Mouse (Mus musculus) heart, postnatal 0 days (tissue): ENCODE results near the gene Chsy1. TPM values are rescaled to one million over a fixed set of nuclear protein-coding genes. Genes with fewer than 3 reads are reported as not detected.
A peak's percentile ranks its signal among the peaks of the same experiment; 100 is the strongest.

Experiments used
- ATAC-seq: fragments of 200-750 bp; cut with Nextera tagmentation; 2 replicates; pipeline ENCODE4 v1.8.0; 2017; ENCODE audit warnings: low read depth, moderate number of reproducible peaks, moderate library complexity; ENCODE audit not compliant: insufficient read depth
- DNase-seq: peaks from one replicate; pipeline ENCODE4 v3.0.0-alpha.2; 2016; ENCODE audit warnings: low spot score
- H3K27ac ChIP-seq: fragments of 300-500 bp; sonication (generic); 2 replicates; pipeline ENCODE4 v1.5.1; 2014; ENCODE audit warnings: low read depth, mild to moderate bottlenecking
- H3K27me3 ChIP-seq: fragments of 300-500 bp; sonication (generic); 2 replicates; pipeline ENCODE4 v1.6.1; 2014; ENCODE audit warnings: low read length, mixed read lengths; ENCODE audit not compliant: control insufficient read depth, insufficient read depth
- H3K36me3 ChIP-seq: fragments of 300-500 bp; sonication (generic); replicated peaks from 2 replicates; pipeline ENCODE4 v1.6.1; 2014; ENCODE audit warnings: low read length, mixed read lengths; ENCODE audit not compliant: control insufficient read depth, insufficient read depth
- H3K4me1 ChIP-seq: fragments of 300-500 bp; sonication (generic); 2 replicates; pipeline ENCODE4 v1.6.1; 2014; ENCODE audit warnings: antibody characterized with exemption; ENCODE audit not compliant: control insufficient read depth, insufficient read depth
- H3K4me2 ChIP-seq: fragments of 300-500 bp; sonication (generic); 2 replicates; pipeline ENCODE4 v1.6.1; 2014; ENCODE audit warnings: low read depth, mild to moderate bottlenecking, low read length, moderate library complexity
- H3K4me3 ChIP-seq: fragments of 300-500 bp; sonication (generic); 2 replicates; pipeline ENCODE4 v1.5.1; 2014; ENCODE audit warnings: low read depth, low read length
- H3K9ac ChIP-seq: fragments of 300-500 bp; sonication (generic); replicated peaks from 2 replicates; pipeline ENCODE4 v1.6.1; 2014; ENCODE audit warnings: low read depth, low read length, mixed read lengths
- H3K9me3 ChIP-seq: fragments of 300-500 bp; sonication (generic); replicated peaks from 2 replicates; pipeline ENCODE4 v1.6.1; 2016; ENCODE audit warnings: low read length; ENCODE audit not compliant: control insufficient read depth
- CTCF ChIP-seq: IDR thresholded peaks from 2 replicates; pipeline ENCODE4 v1.5.1; 2016; ENCODE audit warnings: antibody characterized with exemption, control low read depth, low read depth
- EP300 ChIP-seq: IDR thresholded peaks from 2 replicates; pipeline ENCODE4 v1.6.1; 2016; ENCODE audit warnings: antibody characterized with exemption, low read depth
- WGBS: fragments of 180-500 bp; shearing (Covaris S2); extraction: QIAGEN DNeasy Blood & Tissue Kit; methylation state at CpG from one replicate; pipeline ENCODE4 v1.1.7; 2014; 5-methylcytosine and 5-hydroxymethylcytosine counted together
- polyA plus RNA-seq: library from polyadenylated mRNA; unstranded; fragments of >200 nt; fragmentation: Nextera tagmentation; extraction: Ambion mirVana; gene quantifications from 2 replicates; pipeline ENCODE4 v1.2.1, GENCODE M21; 2015
- total RNA-seq: library from RNA; depleted of rRNA; stranded (reverse); fragments of >200 nt; gene quantifications from 2 replicates; pipeline ENCODE4 v1.2.3, GENCODE M21; 2014; ENCODE audit warnings: low replicate concordance

Chsy1 gene
- total and polyA plus RNA-seq, 2 experiments from 2014 or later, result 9.6 to 43.4 TPM

- DNase-seq, result no peak
- H3K9ac ChIP-seq, result no peak overlapping the region
- H3K36me3 ChIP-seq, result 0 out of 2 replicates have a peak, but pooled peaks cover 6% of the 10 kb centered on the region
- TF ChIP-seq EP300, result no peak
- TF ChIP-seq CTCF, result no peak
- no peak overlapping the region for H3K4me3 ChIP-seq
- H3K9me3 ChIP-seq, result no peaks in the 10 kb centered on the region
- H3K4me1 ChIP-seq, result peaks cover 14% of the 10 kb centered on the region
- H3K27me3 ChIP-seq, result no peaks in the 10 kb centered on the region
- ATAC-seq, result no peak
- 92% methylated on average over 3 of the region's 3 CpGs for WGBS
- no peak overlapping the region for H3K4me2 ChIP-seq
- H3K27ac ChIP-seq, result no peak overlapping the region
These were observed 24.8 kb downstream of the Chsy1 start for GRCm38 (mm10) chr7:66134154-66134553.

- H3K4me3 ChIP-seq, result no peak overlapping the region
- no peaks in the 10 kb centered on the region for H3K27me3 ChIP-seq
- DNase-seq, result no peak
- WGBS, result 77% methylated on average over 3 of the region's 3 CpGs
- peaks cover 14% of the 10 kb centered on the region; the same call in 1 of the 2 replicates for H3K4me1 ChIP-seq
- TF ChIP-seq EP300 (no peak), CTCF (no peak)
- 0 out of 2 replicates have a peak, but pooled peaks cover 4% of the 10 kb centered on the region for H3K36me3 ChIP-seq
- no peaks in the 10 kb centered on the region for H3K9me3 ChIP-seq
- H3K27ac ChIP-seq, result peak overlapping the region; percentile 53
- no peak overlapping the region for H3K4me2 ChIP-seq
- no peak overlapping the region for H3K9ac ChIP-seq
- no peak for ATAC-seq
These were observed 26.3 kb downstream of the Chsy1 start for GRCm38 (mm10) chr7:66135644-66136043.

GRCm38 (mm10) chr7:66136187-66136586 is 26.9 kb downstream of the Chsy1 start:
- Histone ChIP-seq H3K4me3 (no peak overlapping the region), H3K27ac (peak overlapping the region; percentile 53), H3K36me3 (no peaks in the 10 kb centered on the region), H3K9me3 (no peaks in the 10 kb centered on the region), H3K4me2 (no peak overlapping the region), H3K4me1 (peaks cover 19% of the 10 kb centered on the region; the same call in 1 of the 2 replicates), H3K9ac (no peak overlapping the region), H3K27me3 (no peaks in the 10 kb centered on the region)
- ATAC-seq (no peak), DNase-seq (no peak)
- TF ChIP-seq EP300, result no peak
- no peak for TF ChIP-seq CTCF

GRCm38 (mm10) chr7:66137309-66137708 is 28.0 kb downstream of the Chsy1 start:
- WGBS, result 79% methylated on average over 4 of the region's 4 CpGs
- no peak for DNase-seq
- TF ChIP-seq EP300 (no peak), CTCF (no peak)
- no peak overlapping the region for H3K4me3 ChIP-seq
- H3K4me1 ChIP-seq, result peaks cover 19% of the 10 kb centered on the region; the same call in 1 of the 2 replicates
- no peak overlapping the region for H3K27ac ChIP-seq
- ATAC-seq, result no peak
- H3K9me3 ChIP-seq, result no peaks in the 10 kb centered on the region
- H3K9ac ChIP-seq, result no peak overlapping the region
- H3K27me3 ChIP-seq, result no peaks in the 10 kb centered on the region
- H3K4me2 ChIP-seq, result no peak overlapping the region
- H3K36me3 ChIP-seq, result no peaks in the 10 kb centered on the region

DNA sequence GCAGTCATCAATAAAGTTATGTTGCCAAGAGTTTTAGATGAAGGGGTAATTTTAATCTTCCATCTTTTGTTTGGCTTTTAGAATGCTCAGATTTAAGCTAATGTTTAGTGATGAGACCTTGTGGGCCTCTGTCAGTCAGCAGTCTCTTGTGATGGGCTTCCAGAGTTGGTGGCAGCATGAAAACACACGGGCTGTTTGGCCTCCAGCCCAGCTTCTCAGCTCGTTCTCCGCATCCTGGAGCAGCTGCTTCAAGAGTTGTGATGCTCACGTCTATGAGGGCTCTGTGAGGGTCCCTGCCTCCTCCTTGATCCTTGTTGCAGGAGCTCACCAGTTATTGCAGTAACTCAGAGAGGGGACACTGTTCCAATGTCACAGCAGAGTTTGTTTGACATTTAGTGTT is 29.0 kb downstream of the Chsy1 start:
- Histone ChIP-seq H3K4me3 (no peak overlapping the region), H3K4me2 (no peak overlapping the region), H3K9me3 (no peaks in the 10 kb centered on the region), H3K4me1 (peaks cover 19% of the 10 kb centered on the region; the same call in 1 of the 2 replicates), H3K9ac (no peak overlapping the region), H3K27ac (no peak overlapping the region), H3K27me3 (no peaks in the 10 kb centered on the region), H3K36me3 (no peaks in the 10 kb centered on the region)
- no peak for DNase-seq
- WGBS, result 6% methylated on average over 4 of the region's 4 CpGs
- TF ChIP-seq EP300 (no peak), CTCF (no peak)
- no peak for ATAC-seq

- H3K4me1 ChIP-seq, result peaks cover 19% of the 10 kb centered on the region; the same call in 1 of the 2 replicates
- no peak overlapping the region for H3K27ac ChIP-seq
- H3K4me3 ChIP-seq, result no peak overlapping the region
- H3K9me3 ChIP-seq, result no peaks in the 10 kb centered on the region
- no peaks in the 10 kb centered on the region for H3K27me3 ChIP-seq
- H3K9ac ChIP-seq, result no peak overlapping the region
- TF ChIP-seq CTCF, result no peak
- TF ChIP-seq EP300, result no peak
- WGBS, result 77% methylated on average over 5 of the region's 5 CpGs
- DNase-seq (no peak), ATAC-seq (no peak)
- H3K36me3 ChIP-seq, result no peaks in the 10 kb centered on the region
- no peak overlapping the region for H3K4me2 ChIP-seq
These were observed 29.6 kb downstream of the Chsy1 start for GRCm38 (mm10) chr7:66138878-66139277.
